Comparison of ENCODE assay signal across 8 mouse cellular contexts in genomic region chr13:54686139-54687053, GRCm38 (mm10). TPM values are rescaled to one million over a fixed set of nuclear protein-coding genes. Genes with fewer than 3 reads are reported as not detected.
A peak's percentile ranks its signal among the peaks of the same experiment; 100 is the strongest.
DNase-seq lines count a peak whose midpoint lies in the region; ATAC-seq and TF ChIP-seq lines count a peak whose summit lies in the region.

No protein-coding gene starts in this region.

- peaks cover 30% of the 10 kb centered on the region for H3K36me3 ChIP-seq in intestine, embryonic 14.5 days (ENCODE audit: control insufficient read depth, insufficient read depth, low read length)
- no peaks in the 10 kb centered on the region for H3K36me3 ChIP-seq in myocyte (ENCODE audit: control insufficient read depth, insufficient read depth)

- no peak for ATAC-seq in intestine, embryonic 14.5 days (replicated peaks; ENCODE audit: low FRiP score, low TSS enrichment, low read depth)

- 4% methylated on average over 19 of the region's 19 CpGs for WGBS in intestine, embryonic 14.5 days

- no peaks in the 10 kb centered on the region for H3K9me3 ChIP-seq in intestine, embryonic 14.5 days (ENCODE audit: control insufficient read depth, low read length)

- peak overlapping the region; percentile 88 for H3K9ac ChIP-seq in intestine, embryonic 14.5 days (ENCODE audit: low read length)

- peaks cover 23% of the 10 kb centered on the region for H3K4me1 ChIP-seq in intestine, embryonic 14.5 days (replicated peaks; ENCODE audit: control insufficient read depth, insufficient read depth, low read length)

- peak overlapping the region; percentile 57 for H3K4me2 ChIP-seq in intestine, embryonic 14.5 days (ENCODE audit: low read length)
- H3K4me2 ChIP-seq in myocyte (ENCODE audit: low read depth): peak overlapping the region; percentile 87

- DNase-seq in cerebellum, adult 9-10 months: peak; percentile 57
- no peak for DNase-seq in cerebellum, postnatal 4 days (ENCODE audit: low spot score in 2 of 2)
- peak; percentile 14 for DNase-seq in thymus, postnatal 0 days (ENCODE audit: low spot score)
- DNase-seq in thymus, postnatal 14 days: no peak
- peak; percentile 68 for DNase-seq in intestine, embryonic 14.5 days (ENCODE audit: low spot score)
- DNase-seq in layer of hippocampus, postnatal 36 days: no peak
- no peak for DNase-seq in frontal cortex, adult 2 months (ENCODE audit: extremely low spot score in 1 of 2, low spot score in 1 of 2)

- peak overlapping the region; percentile 98 for H3K27ac ChIP-seq in intestine, embryonic 14.5 days (ENCODE audit: low read depth)

- peak overlapping the region; percentile 53 for H3ac ChIP-seq in myocyte (ENCODE audit: control insufficient read depth, insufficient read length)

- no peaks in the 10 kb centered on the region for H3K27me3 ChIP-seq in intestine, embryonic 14.5 days (replicated peaks; ENCODE audit: control insufficient read depth, insufficient read depth, low read length)
- H3K27me3 ChIP-seq in myocyte (ENCODE audit: control insufficient read depth, insufficient read depth, insufficient read length): no peaks in the 10 kb centered on the region

- peaks cover 62% of the 10 kb centered on the region for H3K79me2 ChIP-seq in myocyte (ENCODE audit: control insufficient read depth, insufficient read depth)

- peak overlapping the region; percentile 89 for H3K4me3 ChIP-seq in intestine, embryonic 14.5 days (ENCODE audit: low read depth, low read length)
- peak overlapping the region; percentile 87 for H3K4me3 ChIP-seq in myocyte

- TF ChIP-seq POLR2A in myocyte (IDR thresholded peaks at IDR 0.05; ENCODE audit: insufficient read length, low read depth): no peak

TF ChIP-seq in myocyte, 11 proteins besides CTCF, POLR2A, EP300 and RAD21:
- TF ChIP-seq USF1 (IDR thresholded peaks at IDR 0.05; ENCODE audit: low read depth) (no peak), TCF12 (IDR thresholded peaks at IDR 0.05; ENCODE audit: insufficient read depth, poor library complexity, severe bottlenecking) (no peak), SRF (IDR thresholded peaks at IDR 0.05; ENCODE audit: control insufficient read depth, insufficient read length, low read depth) (no peak), REST (IDR thresholded peaks at IDR 0.05; ENCODE audit: insufficient read depth, insufficient read length) (no peak), CEBPB (IDR thresholded peaks at IDR 0.05; ENCODE audit: insufficient read depth, poor library complexity, severe bottlenecking) (no peak), POLR2AphosphoS2 (IDR thresholded peaks at IDR 0.05; ENCODE audit: insufficient read length, low read depth) (no peak)

RNA-seq across cellular contexts. Expression of gene Rnf44, which starts 7.3 kb away (rescaled TPM):
- 73.0 and 83.5 TPM in 2 replicates for polyA plus RNA-seq in thymus, postnatal 0 days (2015; fragmentation: Nextera tagmentation; extraction: Ambion mirVana)
- polyA plus RNA-seq in intestine, embryonic 14.5 days (2014; fragmentation: Nextera tagmentation; extraction: Ambion mirVana): 91.7 and 102 TPM in 2 replicates
- 43.7 TPM for polyA plus RNA-seq in myocyte (2012; fragmentation: generic; extraction: Trizol)
- 100 to 1,000 TPM; 157 to 161 TPM for total RNA-seq in layer of hippocampus, postnatal 36 days (2021)
- polyA plus RNA-seq in frontal cortex, adult 2 months (2012; rRNA removed): 133 and 142 TPM in 2 replicates

RNA-seq across cellular contexts. Expression of gene Cdhr2, which starts 14.9 kb away (rescaled TPM):
- polyA plus RNA-seq in thymus, postnatal 0 days (2015; fragmentation: Nextera tagmentation; extraction: Ambion mirVana): 0.14 and 0.22 TPM in 2 replicates
- 8.9 and 11.8 TPM in 2 replicates for polyA plus RNA-seq in intestine, embryonic 14.5 days (2014; fragmentation: Nextera tagmentation; extraction: Ambion mirVana)
- polyA plus RNA-seq in myocyte (2012; fragmentation: generic; extraction: Trizol): not detected
- total RNA-seq in layer of hippocampus, postnatal 36 days (2021): under 1 TPM in 1 of 2 experiments, not detected in 1; 0.22 TPM
- 0.15 and 0.22 TPM in 2 replicates for polyA plus RNA-seq in frontal cortex, adult 2 months (2012; rRNA removed)

Comparison
In these comparisons a context has a peak if more than half of its experiments do, and no peak if none do; other contexts are left out.
1. DNase-seq: peak in cerebellum, adult 9-10 months (single experiment), thymus, postnatal 0 days (single experiment) and intestine, embryonic 14.5 days (single experiment); none in cerebellum, postnatal 4 days (0 of 2), thymus, postnatal 14 days (single experiment), layer of hippocampus, postnatal 36 days (0 of 2) and frontal cortex, adult 2 months (0 of 2).